Mouse (Mus musculus): ENCODE data around the gene Ncbp3. TPM values are rescaled to one million over a fixed set of nuclear protein-coding genes. Genes with fewer than 3 reads are reported as not detected.
A peak's percentile ranks its signal among the peaks of the same experiment; 100 is the strongest.

Gene Ncbp3
- polyA plus RNA-seq, 1 experiment from 2014 or later: 14.3 TPM

- no peaks in the 10 kb centered on the region for H3K9me3 ChIP-seq
- H3K9ac ChIP-seq: no peak overlapping the region
- no peak overlapping the region for H3K4me2 ChIP-seq (replicated peaks)
Measured at GRCm38 (mm10) chr11:73016103-73016420, 31.5 kb upstream of the Ncbp3 start.

GRCm38 (mm10) chr11:73018471-73019146 lies 29.0 kb upstream of the Ncbp3 start, which contains the start of gene Camkk1:
Gene Camkk1, plus strand, starts transcription at chr11:73019008.
- ATAC-seq (ENCODE audit: low FRiP score, low read depth): peak; percentile 96
- WGBS: 2% methylated on average over 57 of the region's 57 CpGs
- Histone ChIP-seq H3K9ac (peak within 1 kb of the TSS; percentile 67), H3K27me3 (replicated peaks) (peaks cover 20% of the 10 kb centered on the region), H3K36me3 (no peaks in the 10 kb centered on the region), H3K4me2 (replicated peaks) (peak within 1 kb of the TSS; percentile 98), H3K27ac (no peak within 1 kb of the TSS), H3K9me3 (no peaks in the 10 kb centered on the region), H3K4me3 (peak within 1 kb of the TSS; percentile 60), H3K4me1 (peaks cover 15% of the 10 kb centered on the region)

More at GRCm38 (mm10) chr11:73016103-73016420, 31.5 kb upstream of the Ncbp3 start:
- Histone ChIP-seq H3K27ac (no peak overlapping the region), H3K4me3 (no peak overlapping the region), H3K27me3 (replicated peaks) (peaks cover 15% of the 10 kb centered on the region), H3K36me3 (no peaks in the 10 kb centered on the region), H3K4me1 (peaks cover 15% of the 10 kb centered on the region)
- 77% methylated on average over 6 of the region's 6 CpGs for WGBS
- no peak for ATAC-seq (ENCODE audit: low FRiP score, low read depth)

- peaks cover 18% of the 10 kb centered on the region for H3K4me1 ChIP-seq
- H3K27me3 ChIP-seq (replicated peaks): peaks cover 20% of the 10 kb centered on the region
- no peak overlapping the region for H3K27ac ChIP-seq
- under 1% methylated on average over 46 of the region's 46 CpGs for WGBS
- H3K9me3 ChIP-seq: no peaks in the 10 kb centered on the region
- peak overlapping the region; percentile 60 for H3K4me3 ChIP-seq
- peak overlapping the region; percentile 67 for H3K9ac ChIP-seq
- peak; percentile 72 for ATAC-seq (ENCODE audit: low FRiP score, low read depth)
- H3K36me3 ChIP-seq: no peaks in the 10 kb centered on the region
- H3K4me2 ChIP-seq (replicated peaks): peak overlapping the region; percentile 98
Measured at GRCm38 (mm10) chr11:73019147-73019795, 28.3 kb upstream of the Ncbp3 start.

- WGBS: 54% methylated on average over 7 of the region's 7 CpGs
- H3K4me2 ChIP-seq (replicated peaks): no peak overlapping the region
- H3K4me3 ChIP-seq: no peak overlapping the region
- peaks cover 20% of the 10 kb centered on the region for H3K27me3 ChIP-seq (replicated peaks)
- no peak for ATAC-seq (ENCODE audit: low FRiP score, low read depth)
- H3K9me3 ChIP-seq: no peaks in the 10 kb centered on the region
- no peak overlapping the region for H3K9ac ChIP-seq
- no peaks in the 10 kb centered on the region for H3K36me3 ChIP-seq
- no peak overlapping the region for H3K27ac ChIP-seq
- H3K4me1 ChIP-seq: peaks cover 18% of the 10 kb centered on the region
Measured at GRCm38 (mm10) chr11:73020953-73021800, 26.4 kb upstream of the Ncbp3 start.

- Histone ChIP-seq H3K4me2 (replicated peaks) (no peak overlapping the region), H3K27me3 (replicated peaks) (peaks cover 20% of the 10 kb centered on the region), H3K9me3 (no peaks in the 10 kb centered on the region), H3K9ac (0 out of 2 replicates have a peak overlapping the region, but pooled peaks have one; percentile 5), H3K4me1 (peaks cover 18% of the 10 kb centered on the region), H3K27ac (no peak overlapping the region), H3K4me3 (no peak overlapping the region), H3K36me3 (no peaks in the 10 kb centered on the region)
- 59% methylated on average over 9 of the region's 9 CpGs for WGBS
- no peak for ATAC-seq (ENCODE audit: low FRiP score, low read depth)
Measured at GRCm38 (mm10) chr11:73023099-73023498, 24.5 kb upstream of the Ncbp3 start.

- peaks cover 12% of the 10 kb centered on the region for H3K4me1 ChIP-seq
- 60% methylated on average over 4 of the region's 4 CpGs for WGBS
- H3K9ac ChIP-seq: 0 out of 2 replicates have a peak overlapping the region, but pooled peaks have one; percentile 33
- ATAC-seq (ENCODE audit: low FRiP score, low read depth): no peak
- no peak overlapping the region for H3K4me2 ChIP-seq (replicated peaks)
- no peak overlapping the region for H3K4me3 ChIP-seq
- no peak overlapping the region for H3K27ac ChIP-seq
- no peaks in the 10 kb centered on the region for H3K9me3 ChIP-seq
- no peaks in the 10 kb centered on the region for H3K36me3 ChIP-seq
- peaks cover 20% of the 10 kb centered on the region for H3K27me3 ChIP-seq (replicated peaks)
Measured at GRCm38 (mm10) chr11:73023827-73024226, 23.8 kb upstream of the Ncbp3 start.

- 0 out of 2 replicates have a peak overlapping the region, but pooled peaks have one; percentile 33 for H3K9ac ChIP-seq
- H3K27ac ChIP-seq: no peak overlapping the region
- H3K27me3 ChIP-seq (replicated peaks): peaks cover 20% of the 10 kb centered on the region
- no peak for ATAC-seq (ENCODE audit: low FRiP score, low read depth)
- 66% methylated on average over 7 of the region's 7 CpGs for WGBS
- H3K4me2 ChIP-seq (replicated peaks): no peak overlapping the region
- no peak overlapping the region for H3K4me3 ChIP-seq
- H3K9me3 ChIP-seq: no peaks in the 10 kb centered on the region
- H3K36me3 ChIP-seq: no peaks in the 10 kb centered on the region
- H3K4me1 ChIP-seq: peaks cover 9% of the 10 kb centered on the region
Measured at GRCm38 (mm10) chr11:73024236-73024904, 23.2 kb upstream of the Ncbp3 start.

- no peaks in the 10 kb centered on the region for H3K36me3 ChIP-seq
- 53% methylated on average over 8 of the region's 8 CpGs for WGBS
- no peaks in the 10 kb centered on the region for H3K9me3 ChIP-seq
- H3K27me3 ChIP-seq (replicated peaks): no peaks in the 10 kb centered on the region
- H3K4me1 ChIP-seq: peaks cover 13% of the 10 kb centered on the region
- H3K4me3 ChIP-seq: no peak overlapping the region
- no peak for ATAC-seq (ENCODE audit: low FRiP score, low read depth)
- no peak overlapping the region for H3K9ac ChIP-seq
- no peak overlapping the region for H3K27ac ChIP-seq
- no peak overlapping the region for H3K4me2 ChIP-seq (replicated peaks)
Measured at GRCm38 (mm10) chr11:73026961-73027360, 20.6 kb upstream of the Ncbp3 start.

- Histone ChIP-seq H3K4me3 (peak overlapping the region; percentile 22), H3K4me1 (peaks cover 9% of the 10 kb centered on the region), H3K4me2 (replicated peaks) (peak overlapping the region; percentile 62), H3K9ac (peak overlapping the region; percentile 29; the same call in 1 of the 2 replicates), H3K36me3 (no peaks in the 10 kb centered on the region), H3K9me3 (no peaks in the 10 kb centered on the region), H3K27me3 (replicated peaks) (no peaks in the 10 kb centered on the region), H3K27ac (peak overlapping the region; percentile 32; the same call in 1 of the 2 replicates)
- ATAC-seq (ENCODE audit: low FRiP score, low read depth): peak; percentile 91
- 31% methylated on average over 20 of the region's 20 CpGs for WGBS
Measured at GRCm38 (mm10) chr11:73030821-73031498, 16.6 kb upstream of the Ncbp3 start.

GRCm38 (mm10) chr11:73031536-73031935 lies 16.0 kb upstream of the Ncbp3 start:
- WGBS: 57% methylated on average over 5 of the region's 5 CpGs
- H3K9me3 ChIP-seq: no peaks in the 10 kb centered on the region
- H3K4me1 ChIP-seq: peaks cover 9% of the 10 kb centered on the region
- peak overlapping the region; percentile 12; the same call in 1 of the 2 replicates for H3K27ac ChIP-seq
- H3K4me2 ChIP-seq (replicated peaks): peak overlapping the region; percentile 62
- H3K9ac ChIP-seq: no peak overlapping the region
- H3K4me3 ChIP-seq: no peak overlapping the region
- H3K27me3 ChIP-seq (replicated peaks): no peaks in the 10 kb centered on the region
- ATAC-seq (ENCODE audit: low FRiP score, low read depth): no peak; the same call in 1 of the 2 replicates
- no peaks in the 10 kb centered on the region for H3K36me3 ChIP-seq

- Histone ChIP-seq H3K4me2 (replicated peaks) (no peak overlapping the region), H3K4me1 (peaks cover 15% of the 10 kb centered on the region), H3K4me3 (no peak overlapping the region), H3K9me3 (no peaks in the 10 kb centered on the region), H3K27ac (no peak overlapping the region), H3K27me3 (replicated peaks) (no peaks in the 10 kb centered on the region), H3K9ac (no peak overlapping the region), H3K36me3 (no peaks in the 10 kb centered on the region)
- 75% methylated on average over 7 of the region's 7 CpGs for WGBS
- no peak for ATAC-seq (ENCODE audit: low FRiP score, low read depth)
Measured at GRCm38 (mm10) chr11:73036077-73036476, 11.5 kb upstream of the Ncbp3 start.
